Mouse (Mus musculus) heart, embryonic 16.5 days (tissue): ENCODE results near the gene Nmral1. TPM values are rescaled to one million over a fixed set of nuclear protein-coding genes. Genes with fewer than 3 reads are reported as not detected.
"Not testable (repeated sequence)": the region's sequence is repeated elsewhere in the genome, so short reads cannot be mapped to it uniquely, and the experiment has no call there.

ENCODE experiments used
- ATAC-seq: fragments of 200-750 bp; cut with Nextera tagmentation; replicated peaks from 2 replicates; pipeline ENCODE4 v1.8.0; 2017; ENCODE audit warnings: moderate number of reproducible peaks; ENCODE audit not compliant: insufficient read depth, low FRiP score; ENCODE audit errors: extremely low read depth
- H3K27ac ChIP-seq: fragments of 300-500 bp; sonication (generic); 2 replicates; pipeline ENCODE4 v1.5.1; 2014; ENCODE audit warnings: mild to moderate bottlenecking, low read length, control low read depth, moderate library complexity
- H3K27me3 ChIP-seq: fragments of 300-500 bp; sonication (generic); 2 replicates; pipeline ENCODE4 v1.6.1; 2014; ENCODE audit warnings: low read length, mixed read lengths; ENCODE audit not compliant: control insufficient read depth, insufficient read depth
- H3K36me3 ChIP-seq: fragments of 300-500 bp; sonication (generic); 2 replicates; pipeline ENCODE4 v1.6.1; 2014; ENCODE audit not compliant: control insufficient read depth, insufficient read depth
- H3K4me1 ChIP-seq: fragments of 300-500 bp; sonication (generic); 2 replicates; pipeline ENCODE4 v1.6.1; 2014; ENCODE audit warnings: low read length, mixed read lengths; ENCODE audit not compliant: control insufficient read depth, insufficient read depth
- H3K4me2 ChIP-seq: fragments of 300-500 bp; sonication (generic); 2 replicates; pipeline ENCODE4 v1.6.1; 2014; ENCODE audit warnings: low read depth, mild to moderate bottlenecking, control low read depth, low read length
- H3K4me3 ChIP-seq: fragments of 300-500 bp; sonication (generic); 2 replicates; pipeline ENCODE4 v1.5.1; 2014; ENCODE audit warnings: mild to moderate bottlenecking, control low read depth, low read length
- H3K9ac ChIP-seq: fragments of 300-500 bp; sonication (generic); 2 replicates; pipeline ENCODE4 v1.6.1; 2014; ENCODE audit warnings: low read length, control low read depth
- H3K9me3 ChIP-seq: fragments of 300-500 bp; sonication (generic); replicated peaks from 2 replicates; pipeline ENCODE4 v1.6.1; 2016; ENCODE audit warnings: low read length; ENCODE audit not compliant: control insufficient read depth
- WGBS: fragments of 180-500 bp; shearing (Covaris S2); extraction: QIAGEN DNeasy Blood & Tissue Kit; methylation state at CpG from one replicate; pipeline ENCODE4 v1.1.7; 2014; 5-methylcytosine and 5-hydroxymethylcytosine counted together
- polyA plus RNA-seq: library from polyadenylated mRNA; unstranded; fragments of >200 nt; fragmentation: Nextera tagmentation; extraction: Ambion mirVana; gene quantifications from 2 replicates; pipeline ENCODE4 v1.2.1, GENCODE M21; 2015

The Nmral1 gene
- polyA plus RNA-seq: 29.7 and 29.9 TPM in 2 replicates

- peak within 1 kb of the TSS; percentile 65 for H3K4me3 ChIP-seq
- H3K4me1 ChIP-seq: no peaks in the 10 kb centered on the region
- peak; percentile 76 for ATAC-seq
- peak within 1 kb of the TSS; percentile 66 for H3K9ac ChIP-seq
- 0 out of 2 replicates have a peak, but pooled peaks cover 3% of the 10 kb centered on the region for H3K36me3 ChIP-seq
- H3K27me3 ChIP-seq: no peaks in the 10 kb centered on the region
- H3K4me2 ChIP-seq: peak within 1 kb of the TSS; percentile 69
- H3K9me3 ChIP-seq: no peaks in the 10 kb centered on the region
- peak within 1 kb of the TSS; percentile 11; the same call in 1 of the 2 replicates for H3K27ac ChIP-seq
- 9% methylated on average over 33 of the region's 33 CpGs for WGBS
Measured at GRCm38 (mm10) chr16:4718753-4719518, at the start of gene Nmral1. TSS of gene Nmral1 (minus strand) at chr16:4719356.

- Histone ChIP-seq H3K4me2 (no peak overlapping the region), H3K9me3 (no peaks in the 10 kb centered on the region), H3K36me3 (peaks cover 62% of the 10 kb centered on the region), H3K27me3 (no peaks in the 10 kb centered on the region), H3K4me3 (no peak overlapping the region), H3K27ac (no peak overlapping the region), H3K9ac (no peak overlapping the region), H3K4me1 (peaks cover 16% of the 10 kb centered on the region)
- WGBS: 89% methylated on average over 5 of the region's 5 CpGs
- ATAC-seq: no peak
Measured at GRCm38 (mm10) chr16:4768719-4769118, 49.6 kb upstream of the Nmral1 start.

- Histone ChIP-seq H3K36me3 (peaks cover 64% of the 10 kb centered on the region), H3K4me1 (peaks cover 3% of the 10 kb centered on the region), H3K4me3 (no peak overlapping the region), H3K4me2 (no peak overlapping the region), H3K9ac (no peak overlapping the region), H3K27me3 (no peaks in the 10 kb centered on the region), H3K27ac (no peak overlapping the region), H3K9me3 (no peaks in the 10 kb centered on the region)
- ATAC-seq: no peak
- WGBS: 78% methylated on average over 6 of the region's 6 CpGs
Measured at GRCm38 (mm10) chr16:4767012-4767790, 48.0 kb upstream of the Nmral1 start.

- Histone ChIP-seq H3K9ac (no peak overlapping the region), H3K27ac (no peak overlapping the region), H3K4me1 (peaks cover 8% of the 10 kb centered on the region), H3K4me3 (no peak overlapping the region), H3K36me3 (peaks cover 64% of the 10 kb centered on the region), H3K9me3 (no peaks in the 10 kb centered on the region), H3K27me3 (no peaks in the 10 kb centered on the region), H3K4me2 (no peak overlapping the region)
- 83% methylated on average over 2 of the region's 2 CpGs for WGBS
- no peak for ATAC-seq
Measured at GRCm38 (mm10) chr16:4765852-4766251, 46.7 kb upstream of the Nmral1 start.

GRCm38 (mm10) chr16:4763276-4763675 is 44.1 kb upstream of the Nmral1 start:
- peak; percentile 34; the same call in 1 of the 2 replicates for ATAC-seq
- H3K27me3 ChIP-seq: no peaks in the 10 kb centered on the region
- no peak overlapping the region for H3K4me3 ChIP-seq
- no peaks in the 10 kb centered on the region for H3K9me3 ChIP-seq
- WGBS: 30% methylated on average over 2 of the region's 2 CpGs
- no peak overlapping the region for H3K4me2 ChIP-seq
- peaks cover 40% of the 10 kb centered on the region for H3K36me3 ChIP-seq
- H3K4me1 ChIP-seq: peaks cover 16% of the 10 kb centered on the region
- peak overlapping the region; percentile 27; the same call in 1 of the 2 replicates for H3K27ac ChIP-seq
- no peak overlapping the region for H3K9ac ChIP-seq

GRCm38 (mm10) chr16:4762437-4762836 is 43.3 kb upstream of the Nmral1 start:
- Histone ChIP-seq H3K36me3 (peaks cover 33% of the 10 kb centered on the region), H3K9ac (no peak overlapping the region), H3K27me3 (no peaks in the 10 kb centered on the region), H3K4me1 (peaks cover 19% of the 10 kb centered on the region), H3K9me3 (no peaks in the 10 kb centered on the region), H3K4me2 (no peak overlapping the region), H3K4me3 (no peak overlapping the region), H3K27ac (no peak overlapping the region)
- WGBS: 76% methylated on average over 4 of the region's 4 CpGs
- ATAC-seq: no peak

- Histone ChIP-seq H3K27ac (peak overlapping the region; percentile 76), H3K4me3 (peak overlapping the region; percentile 57), H3K4me1 (peaks cover 40% of the 10 kb centered on the region), H3K9ac (peak overlapping the region; percentile 72), H3K4me2 (peak overlapping the region; percentile 66)
- H3K27me3 ChIP-seq, H3K9me3 ChIP-seq, H3K36me3 ChIP-seq: not testable (repeated sequence)
- 5% methylated on average over 27 of the region's 42 CpGs for WGBS
- ATAC-seq: peak; percentile 79
Measured at GRCm38 (mm10) chr16:4756660-4757335, 37.6 kb upstream of the Nmral1 start.

- H3K27ac ChIP-seq: no peak overlapping the region
- H3K4me2 ChIP-seq: no peak overlapping the region
- H3K36me3 ChIP-seq: peaks cover 5% of the 10 kb centered on the region
- H3K9ac ChIP-seq: no peak overlapping the region
- no peak overlapping the region for H3K4me3 ChIP-seq
- peaks cover 26% of the 10 kb centered on the region for H3K4me1 ChIP-seq
- WGBS: 78% methylated on average over 3 of the region's 3 CpGs
- no peak for ATAC-seq
- no peaks in the 10 kb centered on the region for H3K9me3 ChIP-seq
- H3K27me3 ChIP-seq: no peaks in the 10 kb centered on the region
Measured at GRCm38 (mm10) chr16:4754045-4754444, 34.9 kb upstream of the Nmral1 start.
